Mouse (Mus musculus): ENCODE measurements around the gene Golga5. TPM values are rescaled to one million over a fixed set of nuclear protein-coding genes. Genes with fewer than 3 reads are reported as not detected.
A peak's percentile ranks its signal among the peaks of the same experiment; 100 is the strongest.

Golga5 gene
- polyA plus RNA-seq, 1 experiment from 2014 or later, result 41.2 TPM

DNA sequence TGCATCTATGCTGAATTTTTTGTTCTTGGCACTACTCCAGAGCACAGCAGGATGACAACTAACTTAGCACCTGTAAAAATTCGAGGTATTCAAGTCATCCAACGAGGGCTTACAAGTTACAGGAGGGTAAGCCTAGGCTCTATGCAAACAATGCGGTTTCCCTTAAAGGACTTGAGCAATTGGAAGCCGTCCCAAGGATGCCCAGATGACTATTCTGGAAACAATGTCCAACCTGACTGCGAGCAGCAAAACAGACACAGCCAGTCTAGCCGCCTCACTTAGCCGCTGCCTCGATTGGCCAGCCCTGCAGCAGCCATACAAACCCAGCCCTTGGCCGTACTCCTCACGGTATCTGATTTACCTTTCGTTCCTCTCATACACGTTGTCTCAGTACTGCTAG lies 36.7 kb upstream of the Golga5 start:
- H3K4me2 ChIP-seq (replicated peaks), result no peak overlapping the region
- H3K4me3 ChIP-seq, result no peak overlapping the region
- H3K9me3 ChIP-seq, result no peaks in the 10 kb centered on the region
- no peaks in the 10 kb centered on the region for H3K27me3 ChIP-seq
- no peak for ATAC-seq (ENCODE audit: insufficient number of reproducible peaks, insufficient read depth, low FRiP score, low TSS enrichment)
- H3K36me3 ChIP-seq, result no peaks in the 10 kb centered on the region
- 0 out of 2 replicates have a peak, but pooled peaks cover 7% of the 10 kb centered on the region for H3K4me1 ChIP-seq
- no peak overlapping the region for H3K27ac ChIP-seq
- WGBS, result 81% methylated on average over 12 of the region's 12 CpGs
- H3K9ac ChIP-seq, result no peak overlapping the region

DNA sequence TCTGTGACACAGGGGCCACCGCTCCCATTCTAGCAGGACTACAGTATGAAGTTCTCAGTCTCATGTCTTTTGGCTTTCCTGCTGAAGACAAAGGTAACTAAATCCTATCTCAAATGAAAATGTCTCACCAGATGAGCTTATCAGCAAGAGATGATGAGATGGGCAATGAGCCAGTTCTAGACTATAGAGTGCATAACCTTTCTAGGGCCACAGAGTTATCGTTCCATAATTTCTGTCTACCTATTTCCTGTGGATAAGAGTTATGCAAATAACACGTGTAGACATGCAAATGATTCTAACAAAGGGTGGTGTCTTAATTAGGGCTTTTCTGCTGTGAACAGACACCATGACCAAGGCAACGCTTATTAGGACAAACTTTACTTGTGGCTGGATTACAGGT lies 34.8 kb upstream of the Golga5 start:
- Histone ChIP-seq H3K36me3 (no peaks in the 10 kb centered on the region), H3K4me1 (peaks cover 16% of the 10 kb centered on the region), H3K9ac (no peak overlapping the region), H3K27me3 (no peaks in the 10 kb centered on the region), H3K9me3 (no peaks in the 10 kb centered on the region), H3K27ac (no peak overlapping the region), H3K4me2 (replicated peaks) (no peak overlapping the region), H3K4me3 (no peak overlapping the region)
- no peak for ATAC-seq (ENCODE audit: insufficient number of reproducible peaks, insufficient read depth, low FRiP score, low TSS enrichment)
- 89% methylated on average over 4 of the region's 4 CpGs for WGBS

DNA sequence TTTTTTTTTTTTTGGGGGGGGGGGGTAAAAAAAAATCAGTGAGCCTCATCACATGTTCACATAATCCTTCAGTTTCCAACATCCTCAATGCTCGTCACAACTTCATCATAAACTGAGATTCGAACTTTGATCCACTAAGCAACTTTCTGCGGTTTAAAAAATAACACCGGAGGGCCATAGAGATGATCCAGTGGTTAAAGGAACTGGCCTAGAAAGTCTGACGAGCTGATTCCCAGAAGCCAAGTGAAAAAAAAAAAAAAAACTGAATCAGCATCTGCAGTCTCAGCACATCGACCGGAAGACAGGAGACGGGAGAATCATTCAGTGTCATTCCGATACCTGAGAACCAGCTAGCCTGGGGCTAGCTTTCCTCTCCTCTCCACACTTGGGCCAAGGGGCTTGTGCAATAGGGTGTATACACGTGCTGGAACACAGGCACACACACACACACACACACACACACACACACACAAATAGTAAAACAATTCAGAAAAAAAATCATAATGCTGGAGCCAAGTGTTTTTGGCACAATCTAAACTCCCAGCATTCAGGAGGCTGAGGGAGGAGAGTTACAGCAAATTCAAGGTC lies 31.9 kb upstream of the Golga5 start:
- Histone ChIP-seq H3K27me3 (no peaks in the 10 kb centered on the region), H3K36me3 (no peaks in the 10 kb centered on the region), H3K9ac (no peak overlapping the region), H3K4me3 (no peak overlapping the region), H3K4me2 (replicated peaks) (no peak overlapping the region), H3K27ac (no peak overlapping the region), H3K9me3 (no peaks in the 10 kb centered on the region), H3K4me1 (peaks cover 13% of the 10 kb centered on the region)
- ATAC-seq (ENCODE audit: insufficient number of reproducible peaks, insufficient read depth, low FRiP score, low TSS enrichment), result no peak
- WGBS, result 58% methylated on average over 10 of the region's 10 CpGs

DNA sequence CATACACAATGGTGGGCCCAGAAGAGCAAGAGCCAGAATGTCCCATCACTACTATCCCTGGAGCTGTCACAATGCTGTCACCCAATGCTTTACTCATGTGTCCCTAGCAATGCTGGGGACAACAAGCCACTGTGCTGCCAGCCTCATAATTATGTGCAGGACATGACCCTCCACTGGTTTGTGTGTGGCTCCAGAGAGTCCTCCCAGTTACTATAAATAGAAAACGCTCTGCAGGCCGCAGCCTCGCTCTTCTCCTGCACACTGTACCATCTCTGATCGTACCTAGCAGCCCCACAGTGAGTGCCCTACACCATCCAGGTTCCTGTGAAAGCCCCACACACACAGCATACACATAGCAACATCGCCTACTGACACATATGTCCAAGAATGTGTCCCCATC lies 31.0 kb upstream of the Golga5 start:
- Histone ChIP-seq H3K4me1 (peaks cover 9% of the 10 kb centered on the region), H3K9me3 (no peaks in the 10 kb centered on the region), H3K27me3 (no peaks in the 10 kb centered on the region), H3K36me3 (no peaks in the 10 kb centered on the region), H3K9ac (no peak overlapping the region), H3K4me3 (no peak overlapping the region), H3K27ac (no peak overlapping the region), H3K4me2 (replicated peaks) (peak overlapping the region; percentile 65; the same call in 1 of the 2 replicates)
- ATAC-seq (ENCODE audit: insufficient number of reproducible peaks, insufficient read depth, low FRiP score, low TSS enrichment), result no peak
- 58% methylated on average over 5 of the region's 5 CpGs for WGBS

DNA sequence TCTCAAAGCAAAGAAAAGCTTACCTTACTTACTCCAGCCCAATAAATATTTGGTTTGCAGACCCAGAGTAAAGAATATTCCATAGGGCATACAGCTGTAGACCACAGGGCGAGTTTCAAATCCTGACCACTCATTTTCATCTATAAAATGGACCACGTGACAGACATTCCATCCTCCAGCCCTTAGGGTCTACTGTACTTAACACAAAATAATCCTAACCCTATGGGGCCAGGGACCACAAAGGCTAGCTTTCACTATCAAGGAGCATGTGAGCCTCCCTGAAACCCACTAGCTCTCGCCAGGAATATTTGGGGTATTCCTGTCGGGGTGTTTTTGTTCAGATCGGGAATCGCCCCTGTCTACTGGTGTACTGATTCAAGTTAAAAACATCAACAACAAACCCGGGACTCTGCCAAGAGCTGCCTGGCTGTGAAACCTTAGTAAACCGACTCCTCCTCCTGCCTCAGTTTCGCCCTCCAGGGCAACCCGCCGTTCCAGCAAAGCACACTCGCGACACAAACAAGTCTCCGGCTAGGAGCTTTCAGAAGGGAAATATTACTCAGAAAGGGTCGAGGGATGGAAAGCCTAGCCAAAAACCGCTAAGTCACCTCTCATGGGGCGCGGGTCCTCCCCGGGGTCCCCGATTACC lies 29.8 kb upstream of the Golga5 start:
- WGBS, result 3% methylated on average over 20 of the region's 20 CpGs
- ATAC-seq (ENCODE audit: insufficient number of reproducible peaks, insufficient read depth, low FRiP score, low TSS enrichment), result 0 out of 2 replicates have a peak, but pooled peaks have one; percentile 38

DNA sequence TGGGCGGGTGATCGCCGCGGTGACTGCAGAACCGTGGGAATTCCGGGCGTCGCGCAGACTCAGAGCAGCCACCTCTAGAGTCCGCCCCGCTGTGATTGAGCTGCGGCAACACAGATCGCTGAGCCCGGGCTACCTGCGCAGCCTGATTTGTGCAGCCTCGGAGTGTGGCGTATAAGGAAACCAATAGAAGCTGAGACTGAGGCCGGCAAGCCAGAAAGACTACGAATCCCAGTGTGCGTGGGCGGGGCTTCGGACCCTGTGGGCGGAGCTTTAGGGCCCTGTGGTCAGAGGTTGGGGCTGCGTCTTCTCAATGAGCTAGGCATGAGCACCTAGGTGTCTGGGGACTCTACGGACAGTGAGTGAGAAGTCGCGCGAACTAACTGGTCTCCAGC lies 29.3 kb upstream of the Golga5 start, which contains the start of gene Lgmn:
TSS of gene Lgmn (minus strand) at position 182 of the 392 bp plus-strand sequence.
- Histone ChIP-seq H3K4me3 (peak within 1 kb of the TSS; percentile 61), H3K9me3 (no peaks in the 10 kb centered on the region), H3K27me3 (no peaks in the 10 kb centered on the region), H3K27ac (no peak within 1 kb of the TSS; the same call in 1 of the 2 replicates), H3K4me1 (peaks cover 9% of the 10 kb centered on the region), H3K9ac (peak within 1 kb of the TSS; percentile 70), H3K4me2 (replicated peaks) (peak within 1 kb of the TSS; percentile 65), H3K36me3 (no peaks in the 10 kb centered on the region)
- WGBS, result under 1% methylated on average over 28 of the region's 28 CpGs
- ATAC-seq (ENCODE audit: insufficient number of reproducible peaks, insufficient read depth, low FRiP score, low TSS enrichment), result peak; percentile 100

More for the DNA sequence above, 29.8 kb upstream of the Golga5 start:
- no peaks in the 10 kb centered on the region for H3K27me3 ChIP-seq
- no peaks in the 10 kb centered on the region for H3K9me3 ChIP-seq
- H3K4me3 ChIP-seq, result peak overlapping the region; percentile 61
- peaks cover 9% of the 10 kb centered on the region for H3K4me1 ChIP-seq
- peak overlapping the region; percentile 70 for H3K9ac ChIP-seq
- H3K4me2 ChIP-seq (replicated peaks), result peak overlapping the region; percentile 65
- H3K27ac ChIP-seq, result no peak overlapping the region; the same call in 1 of the 2 replicates
- H3K36me3 ChIP-seq, result no peaks in the 10 kb centered on the region

DNA sequence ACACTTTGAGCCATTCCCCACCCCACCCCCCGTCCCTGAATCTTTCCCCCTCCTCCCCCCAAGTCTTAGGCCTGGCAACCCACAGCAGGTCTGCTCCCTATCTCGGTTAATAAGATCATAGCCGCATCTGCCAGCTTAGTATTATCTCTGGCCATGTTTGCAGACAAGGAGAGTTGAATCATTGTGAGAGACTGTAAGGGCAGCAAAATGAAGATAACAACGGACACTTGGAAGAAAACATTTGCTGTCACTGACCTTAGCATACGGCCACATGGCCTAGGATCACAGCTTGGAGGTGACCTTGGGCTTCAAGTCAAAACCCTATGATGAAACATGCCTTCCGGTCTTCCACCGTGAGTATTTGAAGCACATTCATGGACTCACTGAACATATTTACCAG lies 28.4 kb upstream of the Golga5 start:
- 82% methylated on average over 7 of the region's 7 CpGs for WGBS
- ATAC-seq (ENCODE audit: insufficient number of reproducible peaks, insufficient read depth, low FRiP score, low TSS enrichment), result no peak

DNA sequence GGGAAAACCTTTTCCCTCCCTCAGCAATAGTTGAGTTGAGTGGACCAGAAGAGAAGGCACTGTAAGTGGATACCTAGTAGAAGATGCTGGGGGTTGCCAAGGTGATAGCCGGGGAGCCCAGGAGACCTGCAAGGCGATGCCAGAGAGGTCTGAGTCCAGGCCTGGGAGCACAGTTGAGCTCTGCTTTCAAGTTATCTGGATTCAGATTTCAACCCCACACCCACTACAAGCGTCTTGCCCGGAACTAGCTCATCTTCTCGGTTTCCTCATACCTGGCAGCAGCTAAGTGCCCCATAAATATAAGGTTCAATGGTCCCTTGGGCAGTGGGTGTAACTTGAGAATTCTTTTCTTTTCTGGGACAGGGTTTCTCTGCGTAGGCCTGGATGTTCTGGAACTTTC lies 27.8 kb upstream of the Golga5 start:
- Histone ChIP-seq H3K4me2 (replicated peaks) (no peak overlapping the region), H3K9me3 (no peaks in the 10 kb centered on the region), H3K27me3 (no peaks in the 10 kb centered on the region), H3K4me1 (peaks cover 9% of the 10 kb centered on the region), H3K36me3 (no peaks in the 10 kb centered on the region), H3K9ac (no peak overlapping the region), H3K4me3 (no peak overlapping the region), H3K27ac (no peak overlapping the region)
- no peak for ATAC-seq (ENCODE audit: insufficient number of reproducible peaks, insufficient read depth, low FRiP score, low TSS enrichment)
- WGBS, result 65% methylated on average over 6 of the region's 6 CpGs

More for the DNA sequence above, 28.4 kb upstream of the Golga5 start:
- H3K4me2 ChIP-seq (replicated peaks), result no peak overlapping the region
- H3K27ac ChIP-seq, result no peak overlapping the region
- no peak overlapping the region for H3K9ac ChIP-seq
- no peaks in the 10 kb centered on the region for H3K9me3 ChIP-seq
- H3K4me3 ChIP-seq, result no peak overlapping the region
- no peaks in the 10 kb centered on the region for H3K36me3 ChIP-seq
- peaks cover 9% of the 10 kb centered on the region for H3K4me1 ChIP-seq
- no peaks in the 10 kb centered on the region for H3K27me3 ChIP-seq

DNA sequence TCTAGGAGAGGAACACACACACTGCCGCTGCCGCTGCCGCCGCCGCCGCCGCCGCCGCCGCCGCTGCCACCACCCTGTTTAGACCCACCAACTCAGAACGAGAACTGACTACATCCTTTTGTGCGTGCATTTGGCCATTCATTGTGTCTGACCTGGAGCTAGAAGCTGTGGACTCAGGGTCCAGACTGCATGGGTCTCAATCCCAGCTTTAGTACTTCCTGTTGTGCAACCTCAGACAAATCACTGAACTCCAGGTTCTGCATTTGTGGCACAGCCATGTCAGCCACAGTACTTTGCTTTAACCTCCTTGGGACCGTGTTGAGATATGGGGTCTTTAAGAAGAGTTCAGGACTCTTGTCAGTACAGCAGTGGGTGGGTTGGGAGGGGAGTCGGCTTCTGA lies 26.3 kb upstream of the Golga5 start:
- WGBS, result 86% methylated on average over 15 of the region's 15 CpGs
- ATAC-seq (ENCODE audit: insufficient number of reproducible peaks, insufficient read depth, low FRiP score, low TSS enrichment), result no peak
- no peaks in the 10 kb centered on the region for H3K36me3 ChIP-seq

DNA sequence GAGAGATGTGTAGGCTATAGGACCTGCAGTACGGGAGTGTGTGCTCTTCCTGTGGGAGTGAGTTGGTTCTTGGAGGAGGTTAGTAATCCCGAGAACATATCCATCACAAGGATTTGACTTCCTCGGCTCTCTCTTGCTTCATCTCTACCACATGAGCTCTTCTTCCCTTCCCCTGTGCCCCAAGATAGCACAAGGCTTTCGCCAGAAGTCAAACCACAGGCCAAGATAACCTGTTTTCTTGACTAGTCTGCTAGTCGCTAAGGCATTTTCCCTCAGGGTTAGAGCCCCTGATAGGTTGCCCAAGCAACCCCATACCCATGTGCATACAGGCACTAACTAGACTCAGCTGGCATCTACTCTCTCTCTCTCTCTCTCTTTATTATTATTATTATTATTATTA lies 25.3 kb upstream of the Golga5 start:
- ATAC-seq (ENCODE audit: insufficient number of reproducible peaks, insufficient read depth, low FRiP score, low TSS enrichment), result no peak
- no peak overlapping the region for H3K27ac ChIP-seq
- 72% methylated on average over 5 of the region's 5 CpGs for WGBS
- H3K36me3 ChIP-seq, result no peaks in the 10 kb centered on the region
- H3K27me3 ChIP-seq, result no peaks in the 10 kb centered on the region
- peaks cover 4% of the 10 kb centered on the region for H3K4me1 ChIP-seq
- H3K9me3 ChIP-seq, result no peaks in the 10 kb centered on the region
- H3K4me3 ChIP-seq, result no peak overlapping the region
- H3K9ac ChIP-seq, result no peak overlapping the region
- no peak overlapping the region for H3K4me2 ChIP-seq (replicated peaks)

More for the DNA sequence above, 26.3 kb upstream of the Golga5 start:
- H3K4me1 ChIP-seq, result peaks cover 9% of the 10 kb centered on the region
- H3K4me3 ChIP-seq, result no peak overlapping the region
- H3K9ac ChIP-seq, result no peak overlapping the region
- no peaks in the 10 kb centered on the region for H3K27me3 ChIP-seq
- no peak overlapping the region for H3K4me2 ChIP-seq (replicated peaks)
- H3K9me3 ChIP-seq, result no peaks in the 10 kb centered on the region
- no peak overlapping the region for H3K27ac ChIP-seq

DNA sequence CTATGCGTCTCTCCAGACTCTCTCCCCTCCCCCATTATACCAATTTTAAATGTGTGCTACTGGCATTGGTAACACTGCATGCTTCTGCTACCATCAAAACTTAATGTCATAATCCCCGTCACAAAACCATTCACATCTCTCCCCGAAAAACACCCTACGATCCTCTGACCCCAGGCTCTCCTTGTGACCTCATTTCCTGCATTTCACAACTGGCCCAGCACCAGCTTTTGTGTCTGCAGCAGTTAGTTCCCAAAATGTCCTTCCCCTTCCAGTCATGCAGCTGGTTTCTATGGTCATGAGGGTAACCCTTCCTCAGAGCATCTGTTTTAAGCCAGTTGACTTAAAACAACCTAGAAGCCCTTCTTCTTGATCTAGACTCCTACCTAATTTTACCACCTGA lies 23.5 kb upstream of the Golga5 start:
- Histone ChIP-seq H3K4me2 (replicated peaks) (no peak overlapping the region), H3K36me3 (no peaks in the 10 kb centered on the region), H3K27ac (no peak overlapping the region), H3K27me3 (no peaks in the 10 kb centered on the region), H3K4me1 (no peaks in the 10 kb centered on the region), H3K9ac (no peak overlapping the region), H3K4me3 (no peak overlapping the region), H3K9me3 (no peaks in the 10 kb centered on the region)
- no peak for ATAC-seq (ENCODE audit: insufficient number of reproducible peaks, insufficient read depth, low FRiP score, low TSS enrichment)
- WGBS, result 58% methylated on average over 4 of the region's 4 CpGs

DNA sequence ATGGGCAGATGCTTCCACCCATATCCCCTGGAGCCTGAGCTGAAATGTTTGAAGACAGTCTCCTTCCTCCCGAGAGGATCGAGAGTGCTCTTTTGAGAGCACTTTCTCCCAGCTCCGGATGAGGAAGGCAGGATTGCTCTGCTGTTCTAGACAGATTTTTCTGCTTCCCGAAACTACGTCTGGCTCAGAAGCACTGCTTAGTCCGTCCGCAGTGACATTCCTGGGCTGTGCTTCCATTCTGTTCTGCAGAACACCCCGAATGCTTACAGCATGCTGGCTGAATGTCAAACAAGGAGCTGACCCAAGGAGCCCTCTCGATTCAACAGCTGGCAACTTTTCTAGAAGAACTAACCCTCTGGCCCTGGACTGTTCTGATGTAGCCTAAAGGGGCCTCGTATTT lies 18.5 kb upstream of the Golga5 start:
- Histone ChIP-seq H3K36me3 (no peaks in the 10 kb centered on the region), H3K4me2 (replicated peaks) (no peak overlapping the region), H3K4me1 (no peaks in the 10 kb centered on the region), H3K9me3 (no peaks in the 10 kb centered on the region), H3K27ac (no peak overlapping the region), H3K4me3 (no peak overlapping the region), H3K9ac (no peak overlapping the region), H3K27me3 (no peaks in the 10 kb centered on the region)
- no peak for ATAC-seq (ENCODE audit: insufficient number of reproducible peaks, insufficient read depth, low FRiP score, low TSS enrichment)
- 66% methylated on average over 10 of the region's 10 CpGs for WGBS
